Mouse (Mus musculus): ENCODE measurements around the gene Wnt7b.

Wnt7b gene

GRCm38 (mm10) chr15:85582356-85582910, at the start of gene Wnt7b:
TSS of gene Wnt7b (minus strand) at chr15:85582473.
- peak; percentile 37 for DNase-seq (ENCODE audit: low spot score)

- DNase-seq (ENCODE audit: low spot score) = no peak
These were observed 49.3 kb upstream of the Wnt7b start for GRCm38 (mm10) chr15:85631591-85631990.

- no peak for DNase-seq (ENCODE audit: low spot score)
These were observed 47.8 kb upstream of the Wnt7b start for GRCm38 (mm10) chr15:85629924-85630545.

- peak; percentile 49 for DNase-seq (ENCODE audit: low spot score)
These were observed 43.5 kb upstream of the Wnt7b start for GRCm38 (mm10) chr15:85625666-85626279.

- DNase-seq (ENCODE audit: low spot score) = no peak
These were observed 39.9 kb upstream of the Wnt7b start for GRCm38 (mm10) chr15:85622213-85622612.

GRCm38 (mm10) chr15:85615537-85616100, 33.3 kb upstream of the Wnt7b start:
- DNase-seq (ENCODE audit: low spot score) = no peak

GRCm38 (mm10) chr15:85615075-85615474, 32.8 kb upstream of the Wnt7b start:
- no peak for DNase-seq (ENCODE audit: low spot score)

GRCm38 (mm10) chr15:85613358-85614266, 31.3 kb upstream of the Wnt7b start:
- no peak for DNase-seq (ENCODE audit: low spot score)

GRCm38 (mm10) chr15:85612660-85613357, 30.5 kb upstream of the Wnt7b start:
- no peak for DNase-seq (ENCODE audit: low spot score)

- DNase-seq (ENCODE audit: low spot score) = no peak
These were observed 29.6 kb upstream of the Wnt7b start for GRCm38 (mm10) chr15:85611701-85612520.

- DNase-seq (ENCODE audit: low spot score) = peak; percentile 83
These were observed 28.4 kb upstream of the Wnt7b start for GRCm38 (mm10) chr15:85610618-85611218.

GRCm38 (mm10) chr15:85610120-85610519, 27.8 kb upstream of the Wnt7b start:
- DNase-seq (ENCODE audit: low spot score) = no peak

GRCm38 (mm10) chr15:85609266-85610004, 27.2 kb upstream of the Wnt7b start:
- DNase-seq (ENCODE audit: low spot score) = no peak

GRCm38 (mm10) chr15:85605962-85606610, 23.8 kb upstream of the Wnt7b start:
- peak; percentile 30 for DNase-seq (ENCODE audit: low spot score)

- no peak for DNase-seq (ENCODE audit: low spot score)
These were observed 22.7 kb upstream of the Wnt7b start for GRCm38 (mm10) chr15:85604938-85605337.

- no peak for DNase-seq (ENCODE audit: low spot score)
These were observed 22.2 kb upstream of the Wnt7b start for GRCm38 (mm10) chr15:85604507-85604906.

- no peak for DNase-seq (ENCODE audit: low spot score)
These were observed 21.1 kb upstream of the Wnt7b start for GRCm38 (mm10) chr15:85603422-85603821.

- DNase-seq (ENCODE audit: low spot score) = no peak
These were observed 20.5 kb upstream of the Wnt7b start for GRCm38 (mm10) chr15:85602733-85603132.

GRCm38 (mm10) chr15:85602021-85602420, 19.7 kb upstream of the Wnt7b start:
- DNase-seq (ENCODE audit: low spot score) = no peak

Data from embryo, embryonic 10 days (tissue).